Mouse (Mus musculus) thymus, adult 2 months (tissue): ENCODE data around the gene Prim2.

Source experiments
- CTCF ChIP-seq: fragments of 200-500 bp; IDR thresholded peaks from 2 replicates; pipeline ENCODE4 v1.5.1; 2012; ENCODE audit warnings: mild to moderate bottlenecking, control low read depth, low read length, moderate library complexity, borderline replicate concordance; ENCODE audit not compliant: control insufficient read depth, poor library complexity, insufficient read depth; ENCODE audit errors: extremely low read depth
- POLR2A ChIP-seq: fragments of 200-500 bp; IDR thresholded peaks from 2 replicates; pipeline ENCODE4 v1.6.1; 2012; ENCODE audit warnings: mild to moderate bottlenecking, low read length, control low read depth, moderate library complexity; ENCODE audit not compliant: control insufficient read depth, poor library complexity, insufficient read depth; ENCODE audit errors: extremely low read depth

- TF ChIP-seq CTCF (no peak), POLR2A (no peak)
Measured at GRCm38 (mm10) chr1:33639234-33639633, 30.4 kb downstream of the Prim2 start.
